Mouse (Mus musculus): ENCODE results near the gene Nrap.

DNA sequence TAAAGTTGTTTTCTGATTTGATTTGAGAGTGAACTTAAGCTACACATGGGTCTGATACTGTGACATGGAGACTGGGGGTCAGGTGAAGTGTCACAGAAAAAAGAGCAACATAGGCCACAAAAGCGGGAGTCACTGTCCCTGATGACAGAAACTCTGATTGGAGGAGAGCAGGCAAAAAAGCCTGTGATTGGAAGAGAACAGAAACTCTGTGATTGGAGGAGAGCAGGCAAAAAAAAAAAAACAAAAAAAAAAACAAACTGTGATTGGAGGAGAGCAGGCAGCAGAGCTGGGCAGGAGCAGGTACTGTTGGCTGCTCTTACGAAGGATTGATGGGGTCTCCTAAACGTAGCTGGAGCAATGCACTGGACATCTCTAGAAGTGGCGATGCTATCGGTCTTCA, 4.3 kb downstream of the Nrap start:
- TF ChIP-seq GATA1 (IDR thresholded peaks at IDR 0.05; ENCODE audit: low read length) (no peak), TAL1 (IDR thresholded peaks at IDR 0.05; ENCODE audit: low read length) (no peak)
